Mouse (Mus musculus): ENCODE data around the gene Foxred1.

Gene Foxred1

DNA sequence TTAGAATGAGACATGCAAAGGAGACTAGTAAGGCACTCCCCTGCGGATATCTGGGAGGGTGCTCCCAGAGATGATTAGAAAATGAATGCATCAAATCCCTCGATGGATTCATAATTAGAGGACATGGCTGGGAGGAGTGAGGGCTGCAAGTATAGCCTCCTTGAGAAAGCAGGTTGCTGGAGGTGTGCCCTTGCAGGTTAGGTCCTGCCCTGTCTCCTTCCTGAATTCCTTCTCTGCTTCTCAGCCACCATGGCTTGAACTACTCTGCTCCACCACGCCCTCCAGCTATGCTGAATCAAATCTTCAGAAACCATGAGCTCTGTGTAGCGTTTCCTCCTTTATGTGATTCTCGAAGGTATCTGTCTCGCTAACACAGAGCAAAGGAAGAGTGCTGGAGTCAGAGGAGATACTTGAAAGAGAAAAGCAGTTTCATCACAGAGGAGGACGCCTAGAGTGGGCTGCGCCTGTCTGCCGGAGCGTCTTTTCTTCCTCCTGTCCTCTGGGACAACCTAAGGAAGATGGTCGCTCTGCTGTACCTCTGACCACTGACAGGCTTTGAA is 17.8 kb downstream of the Foxred1 start:
- DNase-seq (ENCODE audit: low read depth, low spot score) = no peak

DNA sequence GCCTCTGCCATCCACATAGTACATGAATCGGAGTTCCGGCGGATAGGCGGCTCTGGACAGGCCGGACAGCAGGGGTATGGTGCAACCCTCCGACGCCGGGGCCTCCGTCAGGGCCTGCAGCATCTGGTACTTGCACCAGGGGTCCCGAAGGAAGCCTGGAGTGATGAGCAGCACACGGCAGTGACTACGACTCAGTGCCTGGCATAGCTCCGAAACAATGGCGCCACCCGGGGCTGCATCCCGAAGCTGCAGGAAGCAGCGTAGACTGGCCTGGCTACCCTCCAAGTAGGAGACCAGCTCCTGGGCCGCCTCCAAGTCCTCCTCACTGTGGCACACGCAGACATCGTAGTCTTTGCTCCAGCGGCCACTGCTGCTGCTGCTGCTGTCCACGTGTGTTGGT is 22.2 kb downstream of the Foxred1 start:
- DNase-seq (ENCODE audit: low read depth, low spot score) = no peak

DNA sequence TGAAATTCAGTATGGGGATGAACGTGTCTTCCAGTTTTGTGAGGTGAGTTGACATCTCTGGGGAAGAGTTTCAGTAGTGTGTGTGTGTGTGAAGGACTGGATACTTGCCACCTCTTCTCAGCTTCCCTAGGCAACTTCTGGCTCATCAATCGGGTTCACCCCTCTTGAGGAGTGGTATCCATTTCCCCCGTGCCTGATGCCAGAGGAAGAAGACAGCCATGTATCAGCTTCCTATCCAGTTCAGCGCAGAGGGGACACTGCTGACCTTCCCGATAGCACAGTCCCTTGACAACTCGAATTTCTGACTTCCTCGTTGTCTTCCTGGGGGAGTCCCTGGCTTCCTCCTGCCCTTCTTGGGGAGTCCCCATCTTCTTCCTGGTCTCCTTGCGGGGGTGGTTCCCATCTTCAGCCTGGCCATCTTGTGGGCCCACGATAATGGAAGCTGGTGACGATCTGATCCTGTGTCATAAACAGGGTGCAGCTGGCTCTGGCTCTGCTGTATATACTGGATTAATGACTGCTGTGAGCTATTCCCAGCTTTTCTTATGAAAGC is 23.4 kb downstream of the Foxred1 start:
- DNase-seq (ENCODE audit: low read depth, low spot score) = no peak

DNA sequence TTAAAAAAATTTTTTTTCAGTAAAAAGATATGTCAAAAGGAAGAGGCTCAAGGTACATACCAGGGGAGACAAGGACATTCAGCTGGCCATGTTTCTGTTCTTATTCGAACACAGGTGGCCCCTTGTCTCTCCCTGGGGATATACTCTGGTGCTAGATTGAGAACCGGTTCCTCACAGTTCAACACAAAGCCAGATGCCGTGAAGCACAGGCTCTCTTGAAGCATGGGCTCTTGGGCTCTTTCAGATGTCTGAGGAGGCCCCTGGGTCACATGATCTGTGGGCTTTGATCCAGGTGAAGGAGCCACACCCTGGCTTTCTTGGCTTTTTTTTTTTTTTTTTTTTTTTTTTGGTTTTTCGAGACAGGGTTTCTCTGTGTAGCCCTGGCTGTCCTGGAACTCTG is 24.4 kb downstream of the Foxred1 start:
- no peak for DNase-seq (ENCODE audit: low read depth, low spot score)

DNA sequence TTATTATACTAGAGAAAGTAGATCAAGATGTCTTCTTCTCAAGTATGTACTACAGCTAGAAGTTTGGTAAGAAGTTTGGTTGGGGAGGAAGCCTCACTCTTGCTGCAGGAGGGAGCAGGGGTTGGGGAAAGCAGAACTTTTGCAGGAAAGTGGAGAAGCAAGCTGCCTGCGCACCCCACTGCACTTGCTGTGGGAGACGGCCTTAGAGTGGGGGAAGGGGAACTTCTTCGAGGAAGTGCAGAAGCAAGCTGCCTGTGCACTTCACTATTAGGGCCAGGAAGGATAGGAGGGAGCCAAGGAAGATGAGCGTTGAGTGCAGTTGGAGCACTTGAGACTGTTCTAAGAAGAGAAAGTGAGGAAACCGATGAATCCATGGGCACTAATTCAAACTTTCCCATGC is 27.5 kb downstream of the Foxred1 start:
- no peak for DNase-seq (ENCODE audit: low read depth, low spot score)

DNA sequence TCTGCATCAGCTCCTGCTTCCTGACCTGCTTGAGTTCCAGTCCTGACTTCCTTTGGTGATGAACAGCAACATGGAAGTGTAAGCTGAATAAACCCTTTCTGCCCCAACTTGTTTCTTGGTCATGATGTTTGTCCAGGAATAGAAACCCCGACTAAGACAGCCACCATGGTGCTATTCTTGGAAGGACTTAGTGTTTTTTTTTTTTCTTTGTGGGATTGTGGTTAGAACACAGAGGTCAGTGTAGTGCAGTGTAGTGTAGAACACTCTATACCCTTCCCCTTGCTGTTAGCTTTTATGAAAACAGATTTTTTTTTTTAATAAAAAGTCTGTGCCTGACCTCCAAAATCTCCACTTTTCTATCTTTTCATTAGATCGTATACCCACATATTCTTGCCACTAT is 28.0 kb downstream of the Foxred1 start:
- DNase-seq (ENCODE audit: low read depth, low spot score) = no peak

DNA sequence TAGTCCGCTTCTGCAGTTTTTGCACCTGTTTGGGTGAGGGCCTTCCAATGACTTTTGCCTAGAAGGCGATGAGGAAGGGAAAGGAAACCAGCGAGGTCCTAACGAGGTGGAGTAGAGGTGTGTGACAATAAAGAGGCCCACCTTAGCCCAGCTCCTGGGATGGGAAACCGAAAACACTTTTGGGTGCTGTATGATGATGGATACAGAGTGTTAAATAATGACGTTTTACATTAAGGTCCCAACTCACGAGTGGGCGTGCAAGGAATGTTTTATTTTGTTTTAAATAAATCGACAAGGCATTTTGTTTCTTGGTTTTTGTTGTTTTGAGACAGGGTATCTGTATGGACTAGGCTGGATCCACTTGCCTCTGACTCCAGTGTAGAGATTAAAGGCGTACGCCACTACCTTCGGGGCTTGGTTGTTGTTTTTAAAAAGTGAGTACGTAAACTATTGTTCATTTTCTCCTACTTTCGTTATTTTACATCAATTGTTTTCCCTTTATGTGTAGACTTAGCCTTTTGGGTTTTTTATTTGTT is 34.7 kb downstream of the Foxred1 start:
- no peak for DNase-seq (ENCODE audit: low read depth, low spot score)

DNA sequence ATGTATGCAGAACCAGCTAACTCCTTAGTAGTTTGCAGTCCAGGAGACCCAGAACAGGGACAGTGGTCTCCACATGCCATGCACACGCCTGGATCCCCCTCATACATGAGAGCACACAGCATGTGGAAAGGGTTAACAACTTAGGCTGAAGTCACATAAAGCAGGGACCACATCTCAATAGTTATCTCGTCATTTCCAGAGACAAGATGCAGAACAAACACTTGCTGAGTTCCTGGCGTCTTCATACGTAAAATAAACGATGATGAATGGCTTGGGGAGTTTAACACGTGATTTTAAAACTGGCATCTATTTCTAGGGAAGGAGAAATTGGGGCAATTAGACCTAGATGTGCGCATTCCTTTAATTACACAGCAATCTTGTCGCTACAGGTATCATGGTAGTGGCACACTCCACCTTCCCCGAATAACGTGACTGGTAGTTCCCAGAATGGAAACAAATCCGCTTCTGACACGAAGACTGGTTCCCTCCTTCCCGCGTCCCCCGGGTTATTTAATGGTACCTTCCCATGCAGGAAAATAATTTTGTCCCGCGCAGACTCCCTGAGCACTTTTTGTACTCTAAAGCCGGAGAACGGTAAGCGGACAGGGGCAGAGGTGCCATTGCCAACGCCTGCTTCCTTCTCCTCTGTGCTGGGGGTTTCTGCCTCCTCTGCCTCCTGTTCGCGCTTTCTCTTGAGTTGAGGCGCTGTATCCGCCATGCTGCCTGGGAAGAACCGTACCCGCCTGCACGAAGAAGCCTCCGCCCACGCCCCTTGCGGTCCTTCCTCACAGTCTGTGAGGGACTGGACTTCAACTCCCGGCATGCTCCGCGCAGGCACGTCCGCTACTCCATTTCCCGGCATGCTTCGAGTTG is 35.4 kb downstream of the Foxred1 start, which contains the start of gene Dcps:
Dcps (minus strand) TSS at position 811 of the 873 bp plus-strand sequence.
- DNase-seq (ENCODE audit: low read depth, low spot score) = peak; percentile 96

DNA sequence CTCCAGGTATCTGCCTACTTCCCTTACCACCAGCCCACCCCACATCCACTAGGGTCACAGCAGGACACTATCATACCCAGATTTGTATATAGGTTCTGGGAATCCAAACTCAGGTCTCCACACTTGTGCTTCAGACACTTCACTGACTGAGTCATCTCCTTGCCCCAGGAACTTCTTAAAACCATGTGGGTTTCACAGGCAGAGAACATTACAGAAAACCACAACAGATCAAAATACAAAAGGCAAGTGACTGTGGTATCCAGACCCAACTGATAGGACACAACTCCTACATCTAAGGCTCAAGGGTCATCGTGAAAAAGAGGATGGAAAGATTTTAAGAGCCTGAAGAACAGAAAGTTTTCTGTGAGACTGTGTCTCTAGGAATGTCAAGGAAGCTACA is 37.5 kb downstream of the Foxred1 start:
- no peak for DNase-seq (ENCODE audit: low read depth, low spot score)

DNA sequence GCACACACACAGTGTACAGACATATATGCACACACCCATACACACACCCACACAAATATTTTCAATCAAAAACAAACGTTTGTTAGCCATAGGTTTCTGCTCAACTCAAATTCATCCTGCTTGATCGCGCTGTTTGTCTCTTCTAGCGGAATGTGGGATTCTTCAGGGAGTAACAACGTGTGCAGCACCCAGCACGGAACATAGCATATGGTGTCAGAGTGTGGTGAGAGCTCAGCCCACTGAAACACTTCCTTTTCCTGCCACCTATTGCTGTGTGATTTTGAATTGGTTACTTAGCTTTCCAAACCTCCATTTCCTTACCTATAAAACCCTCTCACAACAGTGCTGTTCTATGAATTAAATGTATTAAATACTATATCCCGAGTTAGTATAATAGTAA is 40.8 kb downstream of the Foxred1 start:
- DNase-seq (ENCODE audit: low read depth, low spot score) = no peak

DNA sequence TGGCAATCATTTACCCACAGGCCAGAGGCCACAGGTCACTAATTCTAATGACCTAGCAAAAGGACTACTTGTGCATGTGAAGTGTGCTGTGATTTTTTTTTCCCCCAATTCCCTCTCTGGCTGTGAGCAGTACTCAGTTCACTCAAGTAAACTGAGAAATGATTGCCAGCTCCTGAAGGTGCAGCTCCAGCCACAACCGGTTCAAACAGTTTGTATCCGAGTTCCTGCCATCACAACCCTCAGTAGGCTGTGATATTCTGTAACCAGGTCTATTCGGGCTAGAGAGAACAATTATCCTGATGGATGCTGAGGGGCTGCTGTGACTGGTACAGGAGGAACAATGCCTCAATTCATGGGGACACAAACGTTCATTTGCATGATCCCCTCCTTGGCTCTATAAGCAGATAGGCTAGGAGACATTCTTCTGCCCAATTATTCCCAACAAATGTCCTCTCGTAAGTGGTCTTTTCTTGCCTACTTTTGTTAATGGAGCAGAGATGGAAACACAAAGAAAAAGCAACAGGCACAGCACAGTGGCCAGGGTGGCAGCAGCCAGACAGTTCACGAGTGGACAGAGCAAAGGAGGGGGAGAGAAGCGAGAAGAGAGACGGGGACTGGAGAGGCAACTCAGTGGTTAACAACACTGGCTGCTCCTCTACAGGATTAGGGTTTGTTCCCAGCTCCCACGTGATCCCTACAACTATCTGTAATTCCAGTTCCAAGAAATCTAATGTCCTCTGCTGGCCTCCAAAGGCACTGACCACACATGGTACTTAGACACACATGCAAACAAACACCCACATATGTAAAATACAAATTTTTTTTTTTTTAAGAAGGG is 43.8 kb downstream of the Foxred1 start:
- no peak for DNase-seq (ENCODE audit: low read depth, low spot score)

DNA sequence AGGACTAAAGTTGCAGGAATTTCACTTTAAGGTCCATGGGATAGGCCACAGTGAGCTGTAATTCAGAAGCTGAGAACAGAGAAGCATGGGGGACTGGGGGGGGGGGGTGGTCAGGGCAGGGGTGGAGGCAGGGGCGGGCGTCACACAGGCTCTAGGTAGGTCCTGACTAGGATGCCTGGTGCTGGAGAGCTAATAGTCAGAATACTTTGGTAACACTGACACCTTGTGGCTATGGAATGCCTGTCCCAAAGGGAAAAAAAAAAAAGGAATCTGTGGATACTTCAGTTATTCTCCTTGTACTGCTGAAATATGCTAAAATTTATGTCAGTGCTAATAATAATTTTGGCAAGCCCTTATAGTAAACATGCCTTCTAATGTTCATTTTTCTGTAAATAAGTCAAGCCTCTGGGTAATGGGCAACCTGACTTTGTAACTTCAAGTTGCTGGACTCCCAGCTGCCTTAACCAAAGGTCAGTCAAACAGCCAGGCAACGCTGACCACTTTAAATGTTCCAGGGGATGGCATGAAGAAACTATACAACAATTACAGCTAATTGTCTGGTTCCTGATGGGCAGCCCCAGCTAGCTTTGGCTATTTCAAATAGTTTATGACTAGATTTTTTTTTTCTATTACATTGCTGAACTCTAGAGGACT is 44.6 kb downstream of the Foxred1 start:
- DNase-seq (ENCODE audit: low read depth, low spot score) = peak; percentile 23

DNA sequence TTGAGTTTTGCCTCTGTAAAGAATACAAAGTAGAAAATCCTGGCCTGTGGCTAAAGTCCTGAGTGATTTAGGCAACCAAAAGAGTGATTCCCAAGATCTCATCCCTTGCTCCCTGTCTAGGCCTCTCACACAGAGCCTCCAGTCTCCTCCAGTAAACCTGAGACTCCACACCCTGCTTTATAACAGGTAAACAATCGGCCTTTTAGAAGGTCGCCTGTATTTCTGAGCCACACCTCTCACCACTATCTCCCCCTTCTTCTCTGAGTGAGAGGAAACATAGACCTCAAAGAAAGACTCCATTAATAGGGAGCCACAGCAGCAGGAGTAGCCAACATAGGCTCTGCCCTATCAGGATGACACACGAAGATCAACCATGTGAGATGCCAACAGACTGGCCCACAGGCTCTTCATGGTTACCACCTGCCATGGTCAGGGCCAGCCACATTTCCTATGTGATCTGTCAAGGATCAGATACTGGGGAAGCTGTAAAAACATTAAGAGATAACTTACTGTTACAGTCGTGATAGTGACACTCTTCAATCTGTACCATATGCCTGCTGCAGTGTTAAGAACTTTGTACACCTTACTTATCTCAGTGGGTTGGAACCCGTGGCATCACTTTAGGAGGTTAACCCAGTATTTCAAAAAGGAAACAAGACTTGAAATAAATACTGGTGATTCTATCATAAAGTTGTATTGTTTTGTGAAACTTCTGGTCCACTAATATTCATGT is 46.5 kb downstream of the Foxred1 start:
- no peak for DNase-seq (ENCODE audit: low read depth, low spot score)

DNA sequence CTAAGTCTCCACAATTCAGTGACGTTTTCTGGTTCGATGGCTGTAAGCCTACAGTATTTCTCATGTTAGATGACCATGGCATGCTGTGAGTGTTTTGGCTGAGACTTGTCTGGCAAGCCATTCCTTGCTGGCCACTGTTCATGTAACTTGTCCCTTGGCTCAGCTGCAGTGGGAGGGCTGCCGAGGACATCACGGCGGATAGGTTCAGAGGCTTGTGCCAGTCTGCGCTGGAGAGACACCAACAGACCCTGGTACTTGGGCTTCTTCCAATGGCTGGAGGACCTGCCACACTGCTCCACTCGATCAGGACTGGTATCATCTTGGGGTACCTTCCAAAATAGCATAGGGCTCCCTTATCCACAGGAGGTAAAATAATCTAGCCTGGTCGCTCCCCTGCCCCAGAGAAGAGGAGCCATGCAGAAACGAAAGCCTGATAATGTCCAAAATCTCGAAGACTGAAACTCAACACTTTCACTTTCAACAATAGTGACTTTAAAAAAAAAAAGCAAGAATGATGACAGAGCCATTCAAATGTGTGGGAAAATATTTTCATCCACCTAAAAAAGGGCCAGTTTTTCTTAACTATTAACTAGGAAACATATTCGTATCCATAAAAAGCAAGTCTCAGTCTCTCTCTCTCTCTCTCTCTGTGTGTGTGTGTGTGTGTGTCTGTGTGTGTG is 47.7 kb downstream of the Foxred1 start:
- no peak for DNase-seq (ENCODE audit: low read depth, low spot score)

DNA sequence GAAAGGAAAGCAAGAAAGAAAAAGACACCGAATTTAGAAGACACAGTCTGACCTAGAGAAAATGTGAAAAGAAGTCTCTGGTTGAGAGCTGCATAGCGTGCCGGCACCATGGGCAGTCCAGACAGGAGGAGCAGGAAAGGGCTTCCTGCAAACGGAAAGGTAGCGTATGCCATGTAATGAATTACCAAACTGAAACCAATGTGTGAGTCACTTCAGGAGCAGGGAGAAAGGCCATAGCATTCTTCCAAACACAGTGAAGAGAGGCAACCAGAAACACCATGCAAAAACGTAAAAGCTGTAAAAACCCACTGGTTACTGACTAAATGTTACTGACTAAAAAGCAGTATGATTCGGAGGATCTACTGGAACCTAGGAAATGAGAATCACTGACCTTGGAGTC is 49.1 kb downstream of the Foxred1 start:
- no peak for DNase-seq (ENCODE audit: low read depth, low spot score)

DNA sequence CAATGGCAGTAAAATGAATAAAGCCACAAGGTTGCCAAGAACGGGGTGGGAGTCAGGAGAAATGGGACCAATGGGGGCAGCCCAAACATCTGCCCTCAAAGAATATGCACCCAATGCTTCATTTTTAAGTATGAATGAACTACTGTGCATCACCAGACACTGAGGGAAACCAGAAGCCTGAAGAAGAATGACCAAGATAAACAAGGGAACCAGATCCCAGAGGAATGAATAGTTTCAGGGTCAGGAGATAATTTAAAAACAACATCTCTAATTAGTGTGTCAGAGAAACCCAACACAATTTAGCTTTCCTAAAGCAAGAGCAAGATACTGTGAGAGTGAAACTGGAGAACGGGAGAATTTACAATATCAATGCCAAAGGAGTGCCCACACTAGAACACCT is 50.2 kb downstream of the Foxred1 start:
- no peak for DNase-seq (ENCODE audit: low read depth, low spot score)

DNA sequence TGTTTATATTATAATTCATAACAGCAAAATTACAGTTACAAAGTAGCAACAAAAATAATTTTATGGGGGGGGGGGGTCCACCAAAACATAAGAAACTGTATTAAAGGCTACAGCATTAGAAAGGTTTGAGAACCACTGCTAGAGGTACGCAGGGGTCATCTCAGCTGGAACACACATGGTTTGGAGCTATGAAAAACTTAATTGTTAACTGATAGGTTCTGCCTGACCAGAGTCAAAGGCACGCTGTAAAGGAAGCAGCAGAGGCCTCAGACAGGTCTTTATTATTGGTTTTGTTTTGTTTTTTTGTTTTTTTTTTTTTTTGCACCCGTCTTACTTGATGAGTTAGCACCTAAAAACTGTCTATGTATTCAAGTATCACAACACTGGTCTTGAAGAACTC is 52.4 kb downstream of the Foxred1 start:
- DNase-seq (ENCODE audit: low read depth, low spot score) = no peak

DNA sequence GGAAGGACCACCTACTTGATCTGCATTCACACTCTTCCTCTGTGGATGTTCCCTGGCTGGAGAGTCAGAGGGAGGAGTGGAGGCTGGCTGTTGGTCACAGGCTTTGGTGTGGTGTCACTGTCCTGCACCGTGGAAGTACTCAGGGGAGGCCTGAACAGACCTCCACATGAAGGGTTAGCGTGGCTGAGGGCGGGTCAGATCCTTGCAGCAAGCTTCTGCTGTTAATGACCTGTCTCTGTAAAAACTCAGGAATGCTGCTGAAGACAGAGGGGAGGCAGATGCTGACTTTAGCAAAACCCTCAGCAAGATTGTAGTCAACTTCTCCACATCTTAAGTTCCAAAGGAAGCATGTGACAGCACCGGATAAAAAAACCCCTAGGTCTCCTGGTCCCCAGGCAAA is 54.0 kb downstream of the Foxred1 start:
- DNase-seq (ENCODE audit: low read depth, low spot score) = no peak

DNA sequence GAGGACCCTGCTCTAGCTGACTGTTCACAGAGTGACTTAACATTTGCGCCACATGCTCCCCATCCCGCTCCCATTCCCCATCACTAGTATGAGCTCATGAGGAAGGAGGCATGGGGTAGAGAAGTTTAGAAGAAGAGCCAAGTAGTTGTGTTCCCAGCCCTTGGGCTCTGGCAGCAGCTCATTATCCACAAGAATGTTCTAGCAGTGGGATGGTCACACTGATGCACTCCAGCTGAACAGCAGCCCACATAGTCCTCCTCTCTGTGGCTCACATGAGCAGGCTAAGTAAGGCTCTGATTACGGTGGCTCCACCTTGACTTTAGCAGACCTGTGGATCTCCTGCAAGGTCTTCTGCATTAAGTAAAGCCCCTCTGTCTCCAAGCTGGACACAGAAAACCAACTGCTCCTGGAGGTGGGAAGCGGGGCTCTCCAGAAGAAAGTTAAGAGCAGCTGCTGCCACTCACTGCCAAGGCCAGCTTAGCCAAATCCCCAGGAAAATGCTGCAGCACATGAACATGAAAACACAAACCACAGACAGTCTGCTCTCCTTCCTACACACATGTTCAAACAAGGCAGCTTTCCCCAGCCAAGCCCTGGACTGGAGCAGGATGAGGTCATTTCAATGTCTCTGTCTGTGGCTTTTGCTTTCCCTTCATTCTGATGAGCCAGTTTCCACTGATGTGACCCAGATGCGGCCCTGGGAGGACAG is 54.7 kb downstream of the Foxred1 start:
- DNase-seq (ENCODE audit: low read depth, low spot score) = no peak

Measured in CD4-positive helper T cell, adult 2 months (primary cell).